Mouse (Mus musculus): ENCODE results near the gene Ccdc154. TPM values are rescaled to one million over a fixed set of nuclear protein-coding genes. Genes with fewer than 3 reads are reported as not detected.

Ccdc154 gene
- polyA plus RNA-seq, 1 experiment from 2014 or later, result not detected

GRCm38 (mm10) chr17:25169706-25170105 lies 7.4 kb downstream of the Ccdc154 start:
- Histone ChIP-seq H3K9me3 (ENCODE audit: control insufficient read depth, low read length) (no peaks in the 10 kb centered on the region), H3K4me1 (ENCODE audit: control insufficient read depth, insufficient read depth, low read length) (no peaks in the 10 kb centered on the region), H3K27ac (replicated peaks; ENCODE audit: low read depth, low read length) (no peak overlapping the region), H3K27me3 (replicated peaks; ENCODE audit: control insufficient read depth, insufficient read depth, low read length) (no peaks in the 10 kb centered on the region), H3K4me2 (ENCODE audit: low read depth, low read length) (no peak overlapping the region), H3K9ac (ENCODE audit: low read depth, low read length) (no peak overlapping the region), H3K36me3 (ENCODE audit: control insufficient read depth, insufficient read depth, low read length) (no peaks in the 10 kb centered on the region), H3K4me3 (ENCODE audit: low read depth, low read length) (no peak overlapping the region)
- DNase-seq (ENCODE audit: low spot score) (peak; percentile 23), ATAC-seq (ENCODE audit: low read depth) (peak; percentile 61; the same call in 1 of the 2 replicates)
- 94% methylated on average over 2 of the region's 2 CpGs for WGBS

GRCm38 (mm10) chr17:25172558-25172957 lies 10.3 kb downstream of the Ccdc154 start:
- ATAC-seq (ENCODE audit: low read depth) (no peak), DNase-seq (ENCODE audit: low spot score) (no peak)
- no peak overlapping the region for H3K4me2 ChIP-seq (ENCODE audit: low read depth, low read length)
- no peak overlapping the region for H3K9ac ChIP-seq (ENCODE audit: low read depth, low read length)
- H3K27ac ChIP-seq (replicated peaks; ENCODE audit: low read depth, low read length), result no peak overlapping the region
- no peaks in the 10 kb centered on the region for H3K27me3 ChIP-seq (replicated peaks; ENCODE audit: control insufficient read depth, insufficient read depth, low read length)
- H3K4me1 ChIP-seq (ENCODE audit: control insufficient read depth, insufficient read depth, low read length), result no peaks in the 10 kb centered on the region
- no peak overlapping the region for H3K4me3 ChIP-seq (ENCODE audit: low read depth, low read length)
- H3K9me3 ChIP-seq (ENCODE audit: control insufficient read depth, low read length), result no peaks in the 10 kb centered on the region
- WGBS, result 84% methylated on average over 3 of the region's 3 CpGs
- H3K36me3 ChIP-seq (ENCODE audit: control insufficient read depth, insufficient read depth, low read length), result no peaks in the 10 kb centered on the region

GRCm38 (mm10) chr17:25175411-25175810 lies 13.2 kb downstream of the Ccdc154 start, which contains the start of gene Gm38655:
Gm38655 (minus strand) TSS chr17:25175471.
- no peak within 1 kb of the TSS for H3K4me2 ChIP-seq (ENCODE audit: low read depth, low read length)

GRCm38 (mm10) chr17:25183232-25183631 lies 21.0 kb downstream of the Ccdc154 start:
- Histone ChIP-seq H3K9me3 (ENCODE audit: control insufficient read depth, low read length) (no peaks in the 10 kb centered on the region), H3K27me3 (replicated peaks; ENCODE audit: control insufficient read depth, insufficient read depth, low read length) (no peaks in the 10 kb centered on the region), H3K4me2 (ENCODE audit: low read depth, low read length) (peak overlapping the region; percentile 100), H3K36me3 (ENCODE audit: control insufficient read depth, insufficient read depth, low read length) (peaks cover 6% of the 10 kb centered on the region; the same call in 1 of the 2 replicates), H3K9ac (ENCODE audit: low read depth, low read length) (no peak overlapping the region), H3K4me3 (ENCODE audit: low read depth, low read length) (peak overlapping the region; percentile 97), H3K27ac (replicated peaks; ENCODE audit: low read depth, low read length) (no peak overlapping the region), H3K4me1 (ENCODE audit: control insufficient read depth, insufficient read depth, low read length) (peaks cover 6% of the 10 kb centered on the region)
- ATAC-seq (ENCODE audit: low read depth), result no peak
- no peak for DNase-seq (ENCODE audit: low spot score)

More at GRCm38 (mm10) chr17:25175411-25175810, 13.2 kb downstream of the Ccdc154 start, which contains the start of gene Gm38655:
- ATAC-seq (ENCODE audit: low read depth) (0 out of 2 replicates have a peak, but pooled peaks have one; percentile 26), DNase-seq (ENCODE audit: low spot score) (no peak)
- WGBS, result 52% methylated on average over 9 of the region's 9 CpGs
- no peaks in the 10 kb centered on the region for H3K36me3 ChIP-seq (ENCODE audit: control insufficient read depth, insufficient read depth, low read length)
- no peaks in the 10 kb centered on the region for H3K27me3 ChIP-seq (replicated peaks; ENCODE audit: control insufficient read depth, insufficient read depth, low read length)
- no peak within 1 kb of the TSS for H3K27ac ChIP-seq (replicated peaks; ENCODE audit: low read depth, low read length)
- H3K9ac ChIP-seq (ENCODE audit: low read depth, low read length), result no peak within 1 kb of the TSS; the same call in 1 of the 2 replicates
- H3K9me3 ChIP-seq (ENCODE audit: control insufficient read depth, low read length), result no peaks in the 10 kb centered on the region
- no peaks in the 10 kb centered on the region for H3K4me1 ChIP-seq (ENCODE audit: control insufficient read depth, insufficient read depth, low read length)
- H3K4me3 ChIP-seq (ENCODE audit: low read depth, low read length), result no peak within 1 kb of the TSS

GRCm38 (mm10) chr17:25184129-25184691 lies 21.9 kb downstream of the Ccdc154 start, which contains the start of gene BC003965:
BC003965 (plus strand) TSS chr17:25184554.
- Histone ChIP-seq H3K36me3 (ENCODE audit: control insufficient read depth, insufficient read depth, low read length) (peaks cover 6% of the 10 kb centered on the region; the same call in 1 of the 2 replicates), H3K27me3 (replicated peaks; ENCODE audit: control insufficient read depth, insufficient read depth, low read length) (no peaks in the 10 kb centered on the region), H3K9ac (ENCODE audit: low read depth, low read length) (peak within 1 kb of the TSS; percentile 88), H3K4me3 (ENCODE audit: low read depth, low read length) (peak within 1 kb of the TSS; percentile 97), H3K4me1 (ENCODE audit: control insufficient read depth, insufficient read depth, low read length) (peaks cover 7% of the 10 kb centered on the region), H3K27ac (replicated peaks; ENCODE audit: low read depth, low read length) (peak within 1 kb of the TSS; percentile 96), H3K4me2 (ENCODE audit: low read depth, low read length) (peak within 1 kb of the TSS; percentile 100), H3K9me3 (ENCODE audit: control insufficient read depth, low read length) (no peaks in the 10 kb centered on the region)
- ATAC-seq (ENCODE audit: low read depth) (peak; percentile 90), DNase-seq (ENCODE audit: low spot score) (peak; percentile 99)
- under 1% methylated on average over 50 of the region's 50 CpGs for WGBS

- 8% methylated on average over 17 of the region's 17 CpGs for WGBS
- no peak for DNase-seq (ENCODE audit: low spot score)
- H3K27me3 ChIP-seq (replicated peaks; ENCODE audit: control insufficient read depth, insufficient read depth, low read length), result no peaks in the 10 kb centered on the region
- peak overlapping the region; percentile 88 for H3K9ac ChIP-seq (ENCODE audit: low read depth, low read length)
- peaks cover 6% of the 10 kb centered on the region; the same call in 1 of the 2 replicates for H3K36me3 ChIP-seq (ENCODE audit: control insufficient read depth, insufficient read depth, low read length)
- peak overlapping the region; percentile 100 for H3K4me2 ChIP-seq (ENCODE audit: low read depth, low read length)
- peak; percentile 8; the same call in 1 of the 2 replicates for ATAC-seq (ENCODE audit: low read depth)
- H3K4me3 ChIP-seq (ENCODE audit: low read depth, low read length), result peak overlapping the region; percentile 97
- H3K9me3 ChIP-seq (ENCODE audit: control insufficient read depth, low read length), result no peaks in the 10 kb centered on the region
- H3K27ac ChIP-seq (replicated peaks; ENCODE audit: low read depth, low read length), result peak overlapping the region; percentile 96; the same call in 1 of the 2 replicates
- H3K4me1 ChIP-seq (ENCODE audit: control insufficient read depth, insufficient read depth, low read length), result peaks cover 15% of the 10 kb centered on the region
Observed at GRCm38 (mm10) chr17:25184961-25185360, 22.7 kb downstream of the Ccdc154 start.

GRCm38 (mm10) chr17:25187784-25188149 lies 25.5 kb downstream of the Ccdc154 start:
- H3K4me2 ChIP-seq (ENCODE audit: low read depth, low read length), result peak overlapping the region; percentile 92
- peak overlapping the region; percentile 98 for H3K4me3 ChIP-seq (ENCODE audit: low read depth, low read length)
- peaks cover 17% of the 10 kb centered on the region for H3K4me1 ChIP-seq (ENCODE audit: control insufficient read depth, insufficient read depth, low read length)
- H3K36me3 ChIP-seq (ENCODE audit: control insufficient read depth, insufficient read depth, low read length), result peaks cover 16% of the 10 kb centered on the region; the same call in 1 of the 2 replicates
- no peak for DNase-seq (ENCODE audit: low spot score)
- WGBS, result 4% methylated on average over 11 of the region's 11 CpGs
- no peaks in the 10 kb centered on the region for H3K9me3 ChIP-seq (ENCODE audit: control insufficient read depth, low read length)
- peak overlapping the region; percentile 84 for H3K27ac ChIP-seq (replicated peaks; ENCODE audit: low read depth, low read length)
- no peak for ATAC-seq (ENCODE audit: low read depth)
- H3K9ac ChIP-seq (ENCODE audit: low read depth, low read length), result peak overlapping the region; percentile 94
- no peaks in the 10 kb centered on the region for H3K27me3 ChIP-seq (replicated peaks; ENCODE audit: control insufficient read depth, insufficient read depth, low read length)

GRCm38 (mm10) chr17:25188150-25189031 lies 26.1 kb downstream of the Ccdc154 start, which contains the start of gene Unkl:
Unkl (plus strand) TSS chr17:25188397.
- Histone ChIP-seq H3K4me1 (ENCODE audit: control insufficient read depth, insufficient read depth, low read length) (peaks cover 17% of the 10 kb centered on the region), H3K4me2 (ENCODE audit: low read depth, low read length) (peak within 1 kb of the TSS; percentile 92), H3K27me3 (replicated peaks; ENCODE audit: control insufficient read depth, insufficient read depth, low read length) (no peaks in the 10 kb centered on the region), H3K9me3 (ENCODE audit: control insufficient read depth, low read length) (no peaks in the 10 kb centered on the region), H3K9ac (ENCODE audit: low read depth, low read length) (peak within 1 kb of the TSS; percentile 94), H3K36me3 (ENCODE audit: control insufficient read depth, insufficient read depth, low read length) (peaks cover 16% of the 10 kb centered on the region; the same call in 1 of the 2 replicates), H3K4me3 (ENCODE audit: low read depth, low read length) (peak within 1 kb of the TSS; percentile 98), H3K27ac (replicated peaks; ENCODE audit: low read depth, low read length) (peak within 1 kb of the TSS; percentile 84)
- ATAC-seq (ENCODE audit: low read depth), result peak; percentile 16
- DNase-seq (ENCODE audit: low spot score), result peak; percentile 76
- 1% methylated on average over 45 of the region's 104 CpGs for WGBS

Data from embryonic facial prominence, embryonic 14.5 days (tissue).